Mouse (Mus musculus): ENCODE measurements around the gene Tmprss13.

- TF ChIP-seq CTCF (IDR thresholded peaks at IDR 0.05; ENCODE audit: insufficient read depth, low read depth, low read length), result no peak
- TF ChIP-seq POLR2A (IDR thresholded peaks at IDR 0.05; ENCODE audit: insufficient read depth, low read depth, low read length), result no peak
Observed at GRCm38 (mm10) chr9:45301771-45302170, 17.1 kb upstream of the Tmprss13 start.
